Mouse (Mus musculus) erythroblast, embryonic 14.5 days (primary cell): Measurements from ENCODE around the gene Gkap1.

ENCODE experiments used
- GATA1 ChIP-seq: IDR thresholded peaks from 2 replicates; pipeline ENCODE4 v1.6.1; 2012; ENCODE audit warnings: low read length, inconsistent platforms, mixed read lengths
- TAL1 ChIP-seq: IDR thresholded peaks from 3 replicates; pipeline ENCODE4 v1.6.1; 2012; ENCODE audit warnings: low read length, inconsistent platforms, mixed read lengths

- TF ChIP-seq GATA1 (no peak), TAL1 (no peak)
These were observed 63.0 kb downstream of the Gkap1 start for GRCm38 (mm10) chr13:58212530-58212929.
